Mouse (Mus musculus): ENCODE results near the gene Olfr577.

The Olfr577 gene

GRCm38 (mm10) chr7:102975843-102976242 lies at the start of gene Olfr577:
Olfr577 (minus strand) TSS chr7:102975943.
- DNase-seq = no peak

- DNase-seq = no peak
Measured at GRCm38 (mm10) chr7:102989224-102989623, 13.5 kb upstream of the Olfr577 start, which contains the start of gene Olfr578. Olfr578 (minus strand) TSS chr7:102989324.

- DNase-seq = no peak
Measured at GRCm38 (mm10) chr7:102974399-102974798, 1.3 kb downstream of the Olfr577 start.

GRCm38 (mm10) chr7:102962360-102962759 lies 13.4 kb downstream of the Olfr577 start, which contains the start of gene Olfr576:
Olfr576 (plus strand) TSS chr7:102962660.
- DNase-seq = no peak

GRCm38 (mm10) chr7:102958593-102958992 lies 17.1 kb downstream of the Olfr577 start, which contains the start of gene Olfr575:
Olfr575 (minus strand) TSS chr7:102958775.
- no peak for DNase-seq

- DNase-seq = no peak
Measured at GRCm38 (mm10) chr7:102958137-102958536, 17.6 kb downstream of the Olfr577 start.

GRCm38 (mm10) chr7:102950732-102951131 lies 25.0 kb downstream of the Olfr577 start:
- no peak for DNase-seq

- DNase-seq = no peak
Measured at GRCm38 (mm10) chr7:102948167-102948566, 27.6 kb downstream of the Olfr577 start, which contains the start of gene Olfr574. Olfr574 (plus strand) TSS chr7:102948467.

- DNase-seq = no peak
Measured at GRCm38 (mm10) chr7:102943417-102943816, 32.3 kb downstream of the Olfr577 start.

- no peak for DNase-seq
Measured at GRCm38 (mm10) chr7:102942475-102942874, 33.3 kb downstream of the Olfr577 start, which contains the start of gene Olfr573-ps1. Olfr573-ps1 (minus strand) TSS chr7:102942575.

- DNase-seq = no peak
Measured at GRCm38 (mm10) chr7:102927105-102927504, 48.6 kb downstream of the Olfr577 start.

GRCm38 (mm10) chr7:102924109-102924508 lies 51.6 kb downstream of the Olfr577 start, which contains the start of gene Olfr572:
Olfr572 (plus strand) TSS chr7:102924409.
- no peak for DNase-seq

Data from cerebellum, postnatal 14 days (tissue).